Mouse (Mus musculus) lung, postnatal 0 days (tissue): Measurements from ENCODE around the gene Ddx23.

Experiments used
- CTCF ChIP-seq: IDR thresholded peaks from 2 replicates; pipeline ENCODE4 v1.5.1; 2016; ENCODE audit warnings: antibody characterized with exemption, mild to moderate bottlenecking
- EP300 ChIP-seq: IDR thresholded peaks from 2 replicates; pipeline ENCODE4 v1.6.1; 2016; ENCODE audit warnings: antibody characterized with exemption, mild to moderate bottlenecking, control low read depth

DNA sequence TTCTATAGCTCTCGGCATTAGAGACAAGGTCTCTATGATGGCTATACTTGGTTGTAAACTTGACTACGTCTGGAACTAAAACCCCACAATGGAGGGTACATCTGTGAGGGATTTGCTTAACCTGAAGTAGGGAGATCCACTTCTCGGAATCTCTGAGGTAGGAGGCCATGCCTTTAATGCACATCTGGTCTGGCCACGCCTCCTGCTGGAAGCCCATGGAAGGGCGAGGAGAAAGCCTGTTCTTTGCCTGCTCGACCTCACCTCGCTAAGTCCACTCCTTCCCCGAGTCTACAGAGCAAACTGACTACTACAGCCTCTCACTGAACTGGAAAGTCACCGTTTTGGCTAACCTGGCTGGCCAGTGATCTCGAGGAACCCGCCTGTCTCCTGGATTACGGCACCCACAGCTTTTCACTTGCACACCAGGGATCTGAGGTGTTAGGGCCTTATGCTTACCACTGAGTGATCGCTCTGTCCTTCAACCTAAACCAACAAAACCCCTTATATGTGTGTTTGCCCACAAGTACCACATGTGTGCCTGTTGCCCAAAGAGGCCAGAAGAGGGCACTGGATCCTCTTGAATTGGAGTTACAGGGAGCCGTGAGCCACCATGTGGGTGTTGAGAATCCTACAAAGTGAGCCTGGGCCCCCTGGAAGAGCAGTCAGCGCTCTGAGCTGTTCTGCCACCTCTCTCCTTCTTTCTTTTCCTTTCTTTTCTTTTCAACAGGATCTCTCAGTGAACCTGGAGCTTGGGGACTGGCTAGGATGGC, 5.5 kb downstream of the Ddx23 start:
- TF ChIP-seq EP300 = no peak
- TF ChIP-seq CTCF = peak; percentile 28
